Mouse (Mus musculus) kidney, adult 2 months (tissue): ENCODE data around the gene 2210407C18Rik.

Source experiments
- CTCF ChIP-seq: fragments of 200-500 bp; conservative IDR thresholded peaks from 2 replicates; pipeline ENCODE4 v1.5.1; 2011; ENCODE audit warnings: low read depth, mild to moderate bottlenecking, control low read depth, low read length, moderate library complexity, mixed read lengths; ENCODE audit not compliant: insufficient read depth, insufficient read length
- POLR2A ChIP-seq: fragments of 200-500 bp; IDR thresholded peaks from one replicate; pipeline ENCODE4 v1.6.1; 2011; ENCODE audit warnings: low read depth, low read length, control low read depth

DNA sequence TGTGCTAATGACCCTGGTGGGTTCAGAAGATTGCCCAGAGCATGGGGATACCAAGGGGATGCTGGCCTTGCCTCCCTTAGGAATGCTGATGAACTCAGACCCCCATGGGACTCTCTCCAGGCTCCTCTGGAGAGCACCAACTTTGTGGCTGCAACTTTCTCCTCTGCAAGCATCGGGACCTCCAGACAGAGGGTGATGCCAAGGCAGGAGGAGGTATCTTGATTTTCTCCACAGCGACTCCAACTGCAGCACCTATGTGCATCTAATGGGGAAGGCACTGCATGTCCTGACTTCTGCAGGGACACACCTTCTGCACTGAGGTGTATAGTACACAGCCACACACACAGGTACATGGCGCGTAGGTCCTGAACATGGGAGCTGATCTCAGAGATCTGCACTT is 42.7 kb upstream of the 2210407C18Rik start, which contains the start of gene Olfr322:
- no peak for TF ChIP-seq CTCF
- no peak for TF ChIP-seq POLR2A
